Mouse (Mus musculus): ENCODE data around the gene Uhrf1bp1. TPM values are rescaled to one million over a fixed set of nuclear protein-coding genes. Genes with fewer than 3 reads are reported as not detected.
A peak's percentile ranks its signal among the peaks of the same experiment; 100 is the strongest.
"Not testable (repeated sequence)": the region's sequence is repeated elsewhere in the genome, so short reads cannot be mapped to it uniquely, and the experiment has no call there.

The Uhrf1bp1 gene
- total and polyA plus RNA-seq, 3 experiments: 23.1 to 43.6 TPM; not detected in 1

DNA sequence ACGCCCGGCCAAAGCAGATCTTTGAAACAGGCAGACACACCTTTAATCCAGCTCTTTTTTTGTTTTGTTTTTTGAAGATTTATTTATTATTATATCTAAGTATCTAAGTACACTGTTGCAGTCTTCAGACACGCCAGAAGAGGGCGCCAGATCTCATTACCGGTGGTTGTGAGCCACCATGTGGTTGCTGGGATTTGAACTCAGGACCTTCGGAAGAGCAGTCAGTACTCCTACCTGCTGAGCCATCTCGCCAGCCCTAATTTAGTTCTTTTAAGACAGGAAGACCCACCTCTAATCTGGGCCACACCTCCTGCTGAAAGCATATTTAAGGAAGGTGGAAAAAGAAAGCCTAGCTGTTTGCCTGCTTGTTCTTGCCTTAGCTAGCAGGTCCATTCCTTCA is 25.8 kb upstream of the Uhrf1bp1 start (continued):
- TF ChIP-seq POLR2A (IDR thresholded peaks at IDR 0.05; ENCODE audit: control insufficient read depth in 1 of 2, insufficient read depth in 1 of 2, low read depth in 1 of 2, low read length in 2 of 2, poor library complexity in 1 of 2): no peak
- no peak for TF ChIP-seq MAZ (IDR thresholded peaks at IDR 0.05; ENCODE audit: low read depth, low read length)
- peak; percentile 52 for TF ChIP-seq SMC3 (IDR thresholded peaks at IDR 0.05; ENCODE audit: low read depth, low read length)
- TF ChIP-seq ZC3H11A (IDR thresholded peaks at IDR 0.05; ENCODE audit: low read depth, low read length): peak; percentile 30

DNA sequence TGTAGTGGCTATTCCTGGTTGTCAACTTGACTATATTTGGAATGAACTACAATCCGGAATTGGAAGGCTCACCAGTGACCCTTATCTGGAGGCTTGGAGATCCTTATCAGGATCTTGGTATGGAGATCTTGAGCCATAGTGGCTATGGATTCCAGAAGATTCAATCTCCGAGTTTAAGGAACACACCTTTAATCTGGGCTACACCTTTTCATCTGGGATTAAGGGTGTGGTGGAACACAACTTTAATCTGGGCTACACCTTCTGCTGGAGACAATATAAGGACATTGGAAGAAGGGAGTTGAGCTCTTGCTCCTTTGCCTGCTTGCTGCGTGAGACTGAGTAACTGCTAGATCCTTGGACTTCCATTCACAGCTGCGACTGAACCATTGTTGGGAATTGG is 18.4 kb upstream of the Uhrf1bp1 start, which contains the start of gene Snrpc:
TSS of gene Snrpc (plus strand) at position 301 of the 400 bp plus-strand sequence.
- not testable (repeated sequence) for H3K27me3 ChIP-seq (ENCODE audit: control insufficient read depth in 1 of 2, insufficient read depth in 2 of 2, low read length in 2 of 2); H3K36me3 ChIP-seq (ENCODE audit: control insufficient read depth in 1 of 2, insufficient read depth in 2 of 2, low read length in 2 of 2); H3K9ac ChIP-seq (ENCODE audit: control insufficient read depth, low read depth, low read length, poor library complexity, severe bottlenecking); H3K79me2 ChIP-seq (ENCODE audit: control insufficient read depth, insufficient read depth, low read length, poor library complexity); H3K9me3 ChIP-seq (replicated peaks; ENCODE audit: insufficient read depth, low read length); DNase-seq (ENCODE audit: low read depth, low spot score); H3K4me1 ChIP-seq (ENCODE audit: control insufficient read depth in 1 of 2, insufficient read depth in 2 of 2, low read length in 2 of 2)
- peak within 1 kb of the TSS; percentile 58 to 77; a peak in 3 of 4 replicates for H3K4me3 ChIP-seq (ENCODE audit: control insufficient read depth in 1 of 2, insufficient read depth in 1 of 2, low read depth in 2 of 2, low read length in 2 of 2)
- H3K27ac ChIP-seq (ENCODE audit: control insufficient read depth, low read depth, low read length): peak within 1 kb of the TSS; percentile 26; the same call in 1 of the 2 replicates

DNA sequence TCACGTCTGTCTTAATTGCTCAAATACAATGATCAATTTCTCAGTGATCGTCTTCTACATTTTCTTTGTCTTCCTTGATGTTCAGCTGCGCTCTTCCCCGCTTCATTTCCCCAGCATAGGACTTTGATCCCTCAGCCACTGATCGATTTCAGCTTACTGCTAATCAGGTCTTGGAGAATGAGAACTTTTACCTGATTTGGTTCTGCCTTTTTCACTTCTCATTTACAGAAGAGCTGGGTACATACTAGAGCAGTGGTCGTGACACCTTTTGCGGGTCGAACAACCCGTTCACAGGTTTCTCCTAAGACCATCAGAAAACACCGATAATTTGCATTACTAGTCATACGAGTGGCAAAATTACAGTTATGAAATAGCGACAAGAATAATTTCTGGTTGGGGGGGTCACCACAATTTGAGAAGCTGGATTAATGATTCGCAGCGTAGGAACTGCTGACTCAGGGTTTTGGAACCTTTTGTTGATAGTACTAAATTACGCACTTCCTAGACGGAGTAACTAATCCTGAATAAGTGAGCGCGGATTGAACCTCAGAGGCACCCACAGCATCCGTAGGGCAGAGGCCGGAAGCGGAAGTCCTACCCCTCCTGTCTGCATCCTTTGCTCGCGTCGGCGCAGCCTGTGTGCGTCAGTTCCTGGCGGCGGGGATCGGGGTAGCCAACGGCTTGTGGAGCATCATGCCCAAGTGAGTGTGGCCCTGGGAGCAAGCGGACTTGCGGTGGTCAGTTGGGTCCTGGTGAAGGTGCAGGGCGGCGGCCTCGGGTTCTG is 16.6 kb upstream of the Uhrf1bp1 start:
- DNase-seq (ENCODE audit: low read depth, low spot score): peak; percentile 98
- Histone ChIP-seq H3K27me3 (ENCODE audit: control insufficient read depth in 1 of 2, insufficient read depth in 2 of 2, low read length in 2 of 2) (no peaks in the 10 kb centered on the region), H3K9ac (ENCODE audit: control insufficient read depth, low read depth, low read length, poor library complexity, severe bottlenecking) (peak overlapping the region; percentile 82), H3K9me3 (replicated peaks; ENCODE audit: insufficient read depth, low read length) (no peaks in the 10 kb centered on the region), H3K36me3 (ENCODE audit: control insufficient read depth in 1 of 2, insufficient read depth in 2 of 2, low read length in 2 of 2) (peaks cover 3 to 9% of the 10 kb centered on the region in 2 experiments), H3K27ac (ENCODE audit: control insufficient read depth, low read depth, low read length) (peak overlapping the region; percentile 26), H3K79me2 (ENCODE audit: control insufficient read depth, insufficient read depth, low read length, poor library complexity) (peaks cover 9% of the 10 kb centered on the region), H3K4me1 (ENCODE audit: control insufficient read depth in 1 of 2, insufficient read depth in 2 of 2, low read length in 2 of 2) (peaks cover 2 to 5% of the 10 kb centered on the region in 2 experiments), H3K4me3 (ENCODE audit: control insufficient read depth in 1 of 2, insufficient read depth in 1 of 2, low read depth in 2 of 2, low read length in 2 of 2) (peak overlapping the region; percentile 77 to 94)
- peak; percentile 100 for TF ChIP-seq MAFK (IDR thresholded peaks at IDR 0.05; ENCODE audit: borderline replicate concordance, low read depth, low read length)
- TF ChIP-seq E2F4 (IDR thresholded peaks at IDR 0.05; ENCODE audit: borderline replicate concordance, low read depth, low read length): peak; percentile 65; the same call in 1 of the 2 replicates
- TF ChIP-seq ELF1 (IDR thresholded peaks at IDR 0.05; ENCODE audit: low read depth, low read length): peak; percentile 98
- peak; percentile 53; the same call in 1 of the 2 replicates for TF ChIP-seq NRF1 (IDR thresholded peaks at IDR 0.05; ENCODE audit: insufficient read depth, low read depth, low read length, poor library complexity, severe bottlenecking)
- TF ChIP-seq UBTF (IDR thresholded peaks at IDR 0.05; ENCODE audit: borderline replicate concordance, insufficient read depth, low read depth, low read length): no peak
- no peak for TF ChIP-seq POLR2AphosphoS5 (IDR thresholded peaks at IDR 0.05; ENCODE audit: borderline replicate concordance, low read depth, low read length)
- no peak for TF ChIP-seq CHD2 (IDR thresholded peaks at IDR 0.05; ENCODE audit: low read length)
- no peak for TF ChIP-seq TAL1 (IDR thresholded peaks at IDR 0.05; ENCODE audit: low read length)
- no peak for TF ChIP-seq BHLHE40 (IDR thresholded peaks at IDR 0.05; ENCODE audit: borderline replicate concordance, low read depth, low read length)
- peak; percentile 84 for TF ChIP-seq ZMIZ1 (IDR thresholded peaks at IDR 0.05; ENCODE audit: low read depth, low read length)
- peak; percentile 43; the same call in 1 of the 2 replicates for TF ChIP-seq GATA1 (IDR thresholded peaks at IDR 0.05; ENCODE audit: low read depth, low read length)
- TF ChIP-seq ZC3H11A (IDR thresholded peaks at IDR 0.05; ENCODE audit: low read depth, low read length): peak; percentile 39; the same call in 1 of the 2 replicates
- TF ChIP-seq JUND (IDR thresholded peaks at IDR 0.05; ENCODE audit: low read depth, low read length): no peak
- peak; percentile 81 for TF ChIP-seq MAX (IDR thresholded peaks at IDR 0.05; ENCODE audit: low read length)
- peak; percentile 99 for TF ChIP-seq SIN3A (IDR thresholded peaks at IDR 0.05; ENCODE audit: low read length)
- TF ChIP-seq EP300 (IDR thresholded peaks at IDR 0.05; ENCODE audit: low read depth in 1 of 2, low read length in 2 of 2): peak in 1 of 2 experiments; percentile 60; a peak in 1 of 4 replicates
- peak; percentile 65 to 86; a peak in 3 of 4 replicates for TF ChIP-seq POLR2A (IDR thresholded peaks at IDR 0.05; ENCODE audit: control insufficient read depth in 1 of 2, insufficient read depth in 1 of 2, low read depth in 1 of 2, low read length in 2 of 2, poor library complexity in 1 of 2)
- TF ChIP-seq ZKSCAN1 (IDR thresholded peaks at IDR 0.05; ENCODE audit: low read depth, low read length): no peak
- TF ChIP-seq SMC3 (IDR thresholded peaks at IDR 0.05; ENCODE audit: low read depth, low read length): peak; percentile 22; the same call in 1 of the 2 replicates
- TF ChIP-seq POLR2AphosphoS2 (IDR thresholded peaks at IDR 0.05; ENCODE audit: low read length): peak; percentile 83
- peak; percentile 69 for TF ChIP-seq TCF12 (IDR thresholded peaks at IDR 0.05; ENCODE audit: low read depth, low read length)
- peak; percentile 96 for TF ChIP-seq HCFC1 (IDR thresholded peaks at IDR 0.05; ENCODE audit: low read depth, low read length)
- peak; percentile 63 for TF ChIP-seq RCOR1 (IDR thresholded peaks at IDR 0.05; ENCODE audit: low read depth, low read length)
- peak; percentile 79 for TF ChIP-seq MYB (IDR thresholded peaks at IDR 0.05; ENCODE audit: low read depth, low read length)
- peak; percentile 45; the same call in 1 of the 2 replicates for TF ChIP-seq USF1 (IDR thresholded peaks at IDR 0.05; ENCODE audit: low read depth, low read length)
- TF ChIP-seq MYC (IDR thresholded peaks at IDR 0.05; ENCODE audit: low read depth, low read length): peak; percentile 78

Data from MEL (cell line).